Mouse (Mus musculus): ENCODE results near the gene Grk3.

DNA sequence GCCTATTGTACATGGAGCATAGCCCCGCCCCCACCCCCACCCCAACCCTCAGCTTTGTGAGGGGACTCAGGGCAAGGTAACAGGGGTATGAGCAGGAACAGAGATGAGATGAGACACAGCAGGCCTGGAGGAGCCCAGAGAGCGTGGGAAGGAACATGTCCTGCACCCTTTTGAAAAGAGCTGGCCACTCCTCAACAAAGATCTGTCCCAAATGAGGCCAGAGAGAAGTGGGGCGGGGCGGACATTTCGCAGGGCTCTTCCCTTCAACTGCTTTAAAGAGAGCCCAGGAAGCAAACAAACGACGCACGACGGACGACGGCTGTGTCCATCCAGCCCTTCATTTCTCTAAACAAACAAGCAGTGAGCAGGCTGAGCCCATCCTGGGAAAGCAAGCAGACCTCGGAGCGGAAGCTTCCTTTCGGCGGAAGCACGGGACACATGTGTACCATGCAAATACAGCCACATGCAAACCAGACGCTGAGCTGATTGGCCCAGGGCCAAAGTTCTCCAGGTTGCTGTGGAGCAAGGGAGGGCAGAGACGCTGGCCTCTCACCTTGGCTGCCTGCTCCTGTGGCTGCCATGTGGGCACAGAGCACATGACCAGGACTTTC lies 8.7 kb upstream of the Grk3 start:
- TF ChIP-seq CTCF (IDR thresholded peaks at IDR 0.05; ENCODE audit: low read depth, low read length) = no peak
- TF ChIP-seq POLR2A (IDR thresholded peaks at IDR 0.05; ENCODE audit: extremely low read depth, insufficient read depth, low read length) = no peak

Data from liver, adult 2 months (tissue).